Mouse (Mus musculus): Measurements from ENCODE around the gene Prr5l. TPM values are rescaled to one million over a fixed set of nuclear protein-coding genes. Genes with fewer than 3 reads are reported as not detected.
A peak's percentile ranks its signal among the peaks of the same experiment; 100 is the strongest.

Prr5l gene
- polyA plus RNA-seq, 1 experiment from 2014 or later, result 5.7 TPM

GRCm38 (mm10) chr2:101688011-101688410 is 194.8 kb downstream of the Prr5l start:
- H3K4me2 ChIP-seq, result no peak overlapping the region
- WGBS, result 92% methylated on average over 5 of the region's 5 CpGs
- H3K27me3 ChIP-seq, result no peaks in the 10 kb centered on the region

GRCm38 (mm10) chr2:101684421-101684820 is 198.4 kb downstream of the Prr5l start:
- peaks cover 45% of the 10 kb centered on the region for H3K36me3 ChIP-seq

More at GRCm38 (mm10) chr2:101688011-101688410, 194.8 kb downstream of the Prr5l start:
- no peak overlapping the region for H3K9ac ChIP-seq
- peaks cover 66% of the 10 kb centered on the region for H3K36me3 ChIP-seq
- no peaks in the 10 kb centered on the region for H3K9me3 ChIP-seq
- no peak overlapping the region for H3K4me3 ChIP-seq
- no peak overlapping the region for H3K27ac ChIP-seq
- ATAC-seq (ENCODE audit: low FRiP score), result no peak
- H3K4me1 ChIP-seq (replicated peaks), result no peaks in the 10 kb centered on the region

GRCm38 (mm10) chr2:101679164-101679784 is 203.6 kb downstream of the Prr5l start:
- no peak overlapping the region for H3K27ac ChIP-seq
- peak overlapping the region; percentile 96 for H3K9ac ChIP-seq
- no peaks in the 10 kb centered on the region for H3K9me3 ChIP-seq
- peak overlapping the region; percentile 97 for H3K4me3 ChIP-seq
- peaks cover 16% of the 10 kb centered on the region for H3K4me1 ChIP-seq (replicated peaks)
- peaks cover under 1% of the 10 kb centered on the region for H3K36me3 ChIP-seq
- WGBS, result 2% methylated on average over 15 of the region's 15 CpGs
- H3K4me2 ChIP-seq, result peak overlapping the region; percentile 89
- no peak for ATAC-seq (ENCODE audit: low FRiP score)
- peaks cover 6% of the 10 kb centered on the region; the same call in 1 of the 2 replicates for H3K27me3 ChIP-seq

More at GRCm38 (mm10) chr2:101684421-101684820, 198.4 kb downstream of the Prr5l start:
- Histone ChIP-seq H3K4me1 (replicated peaks) (peaks cover 12% of the 10 kb centered on the region), H3K9ac (no peak overlapping the region), H3K9me3 (no peaks in the 10 kb centered on the region), H3K27me3 (no peaks in the 10 kb centered on the region), H3K27ac (no peak overlapping the region), H3K4me3 (no peak overlapping the region), H3K4me2 (no peak overlapping the region)
- ATAC-seq (ENCODE audit: low FRiP score), result no peak
- WGBS, result 91% methylated on average over 12 of the region's 12 CpGs

- WGBS, result under 1% methylated on average over 67 of the region's 68 CpGs
- Histone ChIP-seq H3K4me1 (replicated peaks) (peaks cover 16% of the 10 kb centered on the region), H3K4me2 (peak within 1 kb of the TSS; percentile 89), H3K36me3 (no peaks in the 10 kb centered on the region), H3K9me3 (no peaks in the 10 kb centered on the region), H3K27ac (peak within 1 kb of the TSS; percentile 72), H3K9ac (peak within 1 kb of the TSS; percentile 96), H3K4me3 (peak within 1 kb of the TSS; percentile 97), H3K27me3 (peaks cover 6% of the 10 kb centered on the region; the same call in 1 of the 2 replicates)
- ATAC-seq (ENCODE audit: low FRiP score), result peak; percentile 91
Observed at GRCm38 (mm10) chr2:101678236-101679021, 204.4 kb downstream of the Prr5l start, which contains the start of gene Traf6. Traf6 (plus strand) TSS chr2:101678429.

- 82% methylated on average over 3 of the region's 3 CpGs for WGBS
- Histone ChIP-seq H3K36me3 (no peaks in the 10 kb centered on the region), H3K27ac (no peak overlapping the region), H3K9ac (no peak overlapping the region), H3K4me2 (no peak overlapping the region), H3K4me1 (replicated peaks) (no peaks in the 10 kb centered on the region), H3K27me3 (peaks cover 6% of the 10 kb centered on the region; the same call in 1 of the 2 replicates), H3K4me3 (no peak overlapping the region), H3K9me3 (no peaks in the 10 kb centered on the region)
- ATAC-seq (ENCODE audit: low FRiP score), result no peak
Observed at GRCm38 (mm10) chr2:101673547-101673946, 209.3 kb downstream of the Prr5l start.

- Histone ChIP-seq H3K36me3 (no peaks in the 10 kb centered on the region), H3K9me3 (no peaks in the 10 kb centered on the region), H3K27ac (no peak overlapping the region), H3K27me3 (no peaks in the 10 kb centered on the region), H3K4me2 (no peak overlapping the region), H3K9ac (no peak overlapping the region), H3K4me3 (no peak overlapping the region), H3K4me1 (replicated peaks) (peaks cover 7% of the 10 kb centered on the region; the same call in 1 of the 2 replicates)
- ATAC-seq (ENCODE audit: low FRiP score), result no peak
- WGBS, result 94% methylated on average over 3 of the region's 3 CpGs
Observed at GRCm38 (mm10) chr2:101668751-101669150, 214.1 kb downstream of the Prr5l start.

GRCm38 (mm10) chr2:101665703-101666092 is 217.1 kb downstream of the Prr5l start:
- Histone ChIP-seq H3K9ac (no peak overlapping the region), H3K4me2 (no peak overlapping the region), H3K27ac (peak overlapping the region; percentile 19; the same call in 1 of the 2 replicates), H3K4me1 (replicated peaks) (peaks cover 7% of the 10 kb centered on the region; the same call in 1 of the 2 replicates), H3K27me3 (peaks cover 3% of the 10 kb centered on the region; the same call in 1 of the 2 replicates), H3K36me3 (no peaks in the 10 kb centered on the region), H3K4me3 (no peak overlapping the region), H3K9me3 (no peaks in the 10 kb centered on the region)
- WGBS, result 75% methylated on average over 3 of the region's 3 CpGs
- peak; percentile 60 for ATAC-seq (ENCODE audit: low FRiP score)

GRCm38 (mm10) chr2:101665058-101665702 is 217.6 kb downstream of the Prr5l start:
- no peak overlapping the region for H3K4me2 ChIP-seq
- peak; percentile 92 for ATAC-seq (ENCODE audit: low FRiP score)
- peak overlapping the region; percentile 19; the same call in 1 of the 2 replicates for H3K27ac ChIP-seq
- no peak overlapping the region for H3K4me3 ChIP-seq
- WGBS, result 22% methylated on average over 9 of the region's 9 CpGs
- no peak overlapping the region for H3K9ac ChIP-seq
- no peaks in the 10 kb centered on the region for H3K9me3 ChIP-seq
- H3K4me1 ChIP-seq (replicated peaks), result peaks cover 7% of the 10 kb centered on the region; the same call in 1 of the 2 replicates
- no peaks in the 10 kb centered on the region for H3K36me3 ChIP-seq
- peaks cover 3% of the 10 kb centered on the region; the same call in 1 of the 2 replicates for H3K27me3 ChIP-seq

Other genes with a start within 250 kb of the Prr5l start
- gene Rag1, start 233.5 kb downstream of the Prr5l start, polyA plus RNA-seq (2015; fragmentation: Nextera tagmentation; extraction: Ambion mirVana), result 0.09 TPM in 2 replicates
- 59.8 and 62.5 TPM in 2 replicates for gene B230118H07Rik, start 233.5 kb downstream of the Prr5l start, polyA plus RNA-seq (2015; fragmentation: Nextera tagmentation; extraction: Ambion mirVana)
- 6.6 and 6.8 TPM in 2 replicates for gene Traf6, start 204.6 kb downstream of the Prr5l start, polyA plus RNA-seq (2015; fragmentation: Nextera tagmentation; extraction: Ambion mirVana)
- gene Commd9, start 3.2 kb upstream of the Prr5l start, polyA plus RNA-seq (2015; fragmentation: Nextera tagmentation; extraction: Ambion mirVana), result 99.8 and 110 TPM in 2 replicates